Mouse (Mus musculus): Measurements from ENCODE around the gene Smim10l2a.

The Smim10l2a gene

GRCm38 (mm10) chrX:56374431-56375128 lies at the start of gene Smim10l2a:
Gene Smim10l2a (plus strand): TSS chrX:56374586.
- peak; percentile 14 to 46 for DNase-seq (ENCODE audit: low spot score in 2 of 2)

DNA sequence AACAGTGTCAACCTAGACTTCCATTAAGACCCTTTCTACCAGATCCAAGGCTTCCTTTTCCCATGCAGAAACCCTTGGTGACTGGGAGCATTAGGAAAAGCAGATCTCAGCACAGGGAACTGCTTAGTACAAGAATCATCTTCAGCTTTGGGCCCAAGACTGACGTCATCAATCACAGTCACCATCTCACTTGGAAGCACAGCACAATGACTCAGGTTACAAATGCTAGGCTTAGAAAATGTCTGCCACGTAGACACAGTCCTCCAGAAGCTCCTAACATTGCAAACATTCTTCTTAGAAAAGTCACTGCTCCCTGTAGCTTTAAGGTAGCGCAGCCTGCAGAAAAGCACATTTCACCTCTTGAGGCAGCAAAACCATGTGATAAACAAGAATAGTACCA lies 42.3 kb upstream of the Smim10l2a start:
- no peak for DNase-seq (ENCODE audit: low spot score in 2 of 2)

DNA sequence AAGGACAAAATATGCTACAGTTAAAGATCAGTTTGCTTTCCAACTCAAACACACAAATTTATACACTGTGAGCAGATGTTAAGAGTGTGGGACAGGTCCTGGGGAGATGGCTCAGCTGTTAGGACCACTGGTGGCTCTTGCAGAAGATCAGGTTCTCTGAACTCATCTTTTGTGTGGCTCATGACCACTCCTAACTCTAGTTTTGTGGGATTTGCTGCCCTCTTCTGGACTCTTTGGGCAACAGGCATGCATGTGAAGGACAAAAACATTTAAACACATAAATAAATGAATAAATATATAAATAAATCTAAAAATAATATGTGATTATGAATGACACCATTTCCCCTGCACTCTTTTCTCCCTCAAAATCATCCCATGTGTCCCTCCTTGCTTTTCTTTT lies 34.1 kb upstream of the Smim10l2a start:
- no peak for DNase-seq (ENCODE audit: low spot score in 2 of 2)

DNA sequence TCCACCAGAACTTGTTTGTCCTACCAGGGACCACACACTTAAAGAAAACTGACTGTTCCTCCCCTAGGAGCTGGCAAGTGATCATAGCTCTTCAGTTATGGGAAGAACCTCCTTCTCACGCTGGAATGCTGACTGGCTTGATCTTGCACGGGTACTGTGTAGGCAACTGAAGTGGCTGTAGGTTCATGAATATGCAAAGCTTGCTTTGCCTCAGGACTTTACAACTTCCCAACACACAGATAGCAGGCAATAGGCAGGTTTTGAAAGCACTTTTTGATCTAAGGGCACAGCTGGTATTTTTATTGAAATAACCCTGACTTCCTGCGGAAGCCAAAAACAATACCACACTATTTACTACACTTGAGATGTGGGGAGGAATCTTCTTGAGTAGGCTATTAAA lies 31.5 kb upstream of the Smim10l2a start:
- no peak for DNase-seq (ENCODE audit: low spot score in 2 of 2)

- peak; percentile 59 for DNase-seq (ENCODE audit: low spot score in 2 of 2)
These were observed 28.0 kb upstream of the Smim10l2a start, which contains the start of gene Zfp449 for GRCm38 (mm10) chrX:56346176-56346931. Gene Zfp449 (plus strand): TSS chrX:56346400.

- DNase-seq (ENCODE audit: low spot score in 2 of 2) = no peak
These were observed 27.5 kb upstream of the Smim10l2a start for GRCm38 (mm10) chrX:56346932-56347253.

- no peak for DNase-seq (ENCODE audit: low spot score in 2 of 2)
These were observed 6.5 kb downstream of the Smim10l2a start for GRCm38 (mm10) chrX:56380852-56381251.

DNA sequence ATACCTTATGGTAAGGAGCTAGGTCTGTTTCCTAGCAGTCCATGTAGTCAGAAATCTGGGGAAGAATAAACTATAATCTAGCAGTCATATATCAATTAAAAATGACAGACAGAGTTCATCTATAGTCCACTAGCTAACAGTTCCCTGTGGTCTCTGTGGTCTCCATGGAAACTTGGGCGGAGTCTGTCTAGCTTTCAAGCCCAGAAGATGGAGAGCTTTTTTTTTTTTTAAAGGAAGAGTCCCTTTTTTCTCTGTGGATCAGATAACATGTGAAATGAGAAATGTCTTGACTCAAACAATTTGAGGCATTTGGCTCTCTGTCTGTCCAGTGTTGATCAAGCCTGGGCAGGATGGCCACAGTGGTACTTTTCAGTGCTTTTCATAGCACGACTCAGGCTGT lies 9.8 kb downstream of the Smim10l2a start:
- DNase-seq (ENCODE audit: low spot score in 2 of 2) = no peak

DNA sequence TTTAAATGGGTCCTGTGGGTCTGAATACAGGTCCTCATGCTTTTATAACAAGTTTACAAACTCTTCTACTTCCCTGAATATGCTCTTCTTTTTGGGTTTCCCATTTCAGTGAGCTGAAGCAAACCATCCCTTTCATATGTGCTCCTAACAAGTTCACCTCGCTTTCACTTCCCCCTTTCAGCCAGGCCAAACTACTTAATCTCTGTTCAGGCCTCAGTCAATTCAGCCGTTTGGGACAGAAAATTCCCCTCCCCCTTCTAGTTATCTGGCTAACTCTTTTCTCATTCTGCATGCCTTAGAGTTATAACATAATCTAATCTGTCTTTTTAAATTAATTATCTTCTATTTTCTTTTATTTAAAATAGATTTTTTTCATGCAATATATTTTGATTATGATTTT lies 30.3 kb downstream of the Smim10l2a start:
- peak in 1 of 2 experiments; percentile 9 for DNase-seq (ENCODE audit: low spot score in 2 of 2)

DNA sequence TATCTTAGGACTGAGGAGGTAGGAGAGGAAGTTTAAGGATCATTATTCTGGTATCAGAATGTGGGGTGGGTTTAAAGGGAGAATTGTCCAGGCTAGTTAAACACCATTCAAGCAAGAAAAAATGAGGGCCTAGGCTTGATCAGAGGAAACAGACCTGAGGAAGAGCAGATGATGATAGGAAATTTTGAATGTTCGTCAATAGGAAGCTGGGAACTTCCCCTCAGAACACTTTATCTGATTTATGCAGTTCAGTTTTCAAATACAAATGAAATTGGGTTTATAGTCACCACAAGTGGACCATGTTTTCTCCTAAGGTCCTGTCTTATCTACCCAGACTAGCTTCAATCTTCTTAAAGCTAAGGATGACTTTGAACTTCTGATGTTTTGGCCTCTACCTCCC lies 31.1 kb downstream of the Smim10l2a start:
- DNase-seq (ENCODE audit: low spot score in 2 of 2) = no peak

DNA sequence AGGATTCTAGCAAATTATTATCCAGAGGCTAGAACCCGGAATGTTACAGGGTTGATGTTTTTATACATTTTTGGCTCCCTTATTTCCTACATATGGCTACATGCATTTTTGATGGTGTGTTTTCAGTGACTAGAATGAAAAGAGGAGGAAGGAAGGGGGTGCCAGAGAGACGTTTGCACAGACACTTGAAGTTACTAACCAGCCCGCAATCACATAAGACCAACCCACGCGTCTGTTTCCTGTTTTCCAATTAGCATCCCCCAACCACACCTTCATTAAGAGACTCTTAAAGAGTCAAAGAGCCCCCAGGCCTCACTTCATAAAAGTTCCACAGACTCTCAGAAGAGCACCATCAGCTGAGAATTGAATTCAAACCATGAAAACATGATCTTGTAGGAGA lies 31.7 kb downstream of the Smim10l2a start:
- DNase-seq (ENCODE audit: low spot score in 2 of 2) = no peak

DNA sequence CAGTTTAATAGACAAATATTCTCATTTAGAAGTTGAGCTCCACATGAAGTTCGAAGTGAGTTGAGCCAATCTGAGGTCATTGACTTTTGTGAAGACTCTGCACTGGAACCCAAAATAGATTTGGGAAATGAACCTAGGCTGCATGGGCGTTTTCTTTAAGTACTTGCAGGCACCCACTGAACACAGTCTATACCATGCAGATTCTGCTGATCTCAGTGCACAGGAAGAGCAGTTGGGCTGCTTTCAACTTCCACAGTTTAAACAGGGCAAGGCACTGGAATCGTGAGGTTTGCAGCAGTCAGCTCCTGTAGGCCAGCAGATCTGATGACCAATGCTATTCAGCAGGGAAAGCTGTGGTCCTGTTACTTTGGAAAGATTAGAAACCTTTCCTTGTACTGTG lies 41.9 kb downstream of the Smim10l2a start:
- no peak for DNase-seq (ENCODE audit: low spot score in 2 of 2)

- no peak for DNase-seq (ENCODE audit: low spot score in 2 of 2)
These were observed 43.2 kb downstream of the Smim10l2a start for GRCm38 (mm10) chrX:56417541-56417940.
